Comparison of ENCODE assay signal across 8 mouse cellular contexts in genomic region chr12:80434601-80434960, GRCm38 (mm10). TPM values are rescaled to one million over a fixed set of nuclear protein-coding genes. Genes with fewer than 3 reads are reported as not detected.
DNase-seq lines count a peak whose midpoint lies in the region; ATAC-seq lines count a peak whose summit lies in the region.

No protein-coding gene starts in this region.

- H3K27me3 ChIP-seq in hindbrain, embryonic 13.5 days = no peaks in the 10 kb centered on the region
- H3K27me3 ChIP-seq in midbrain, embryonic 11.5 days (ENCODE audit: control insufficient read depth, insufficient read depth, low read length) = no peaks in the 10 kb centered on the region

- no peaks in the 10 kb centered on the region for H3K9me3 ChIP-seq in hindbrain, embryonic 13.5 days
- no peaks in the 10 kb centered on the region for H3K9me3 ChIP-seq in midbrain, embryonic 11.5 days (ENCODE audit: control insufficient read depth, low read length)

- peak overlapping the region; percentile 98 for H3K27ac ChIP-seq in hindbrain, embryonic 13.5 days
- H3K27ac ChIP-seq in midbrain, embryonic 11.5 days (ENCODE audit: low read depth, low read length) = peak overlapping the region; percentile 96

- H3K36me3 ChIP-seq in hindbrain, embryonic 13.5 days = no peaks in the 10 kb centered on the region
- H3K36me3 ChIP-seq in midbrain, embryonic 11.5 days (ENCODE audit: control insufficient read depth, insufficient read depth, low read length) = no peaks in the 10 kb centered on the region

- H3K4me1 ChIP-seq in hindbrain, embryonic 13.5 days (replicated peaks) = peaks cover 22% of the 10 kb centered on the region
- peaks cover 9% of the 10 kb centered on the region; the same call in 1 of the 2 replicates for H3K4me1 ChIP-seq in midbrain, embryonic 11.5 days (ENCODE audit: control insufficient read depth, insufficient read depth, low read length)

- 17% methylated on average over 6 of the region's 10 CpGs for WGBS in hindbrain, embryonic 13.5 days
- 7% methylated on average over 9 of the region's 10 CpGs for WGBS in midbrain, embryonic 11.5 days

- no peak for ATAC-seq in hindbrain, embryonic 13.5 days (ENCODE audit: low FRiP score)
- no peak for ATAC-seq in midbrain, embryonic 11.5 days (ENCODE audit: low FRiP score)

- H3K9ac ChIP-seq in hindbrain, embryonic 13.5 days = peak overlapping the region; percentile 96
- H3K9ac ChIP-seq in midbrain, embryonic 11.5 days (ENCODE audit: low read length) = peak overlapping the region; percentile 94

- H3K4me2 ChIP-seq in hindbrain, embryonic 13.5 days = peak overlapping the region; percentile 69
- H3K4me2 ChIP-seq in midbrain, embryonic 11.5 days = peak overlapping the region; percentile 68

- peak overlapping the region; percentile 93 for H3K4me3 ChIP-seq in hindbrain, embryonic 13.5 days
- peak overlapping the region; percentile 88 for H3K4me3 ChIP-seq in midbrain, embryonic 11.5 days (ENCODE audit: low read depth, low read length)

- DNase-seq in cerebellum, adult 11 months = peak; percentile 37
- DNase-seq in cerebellum, postnatal 4 days (ENCODE audit: low spot score in 2 of 2) = no peak
- DNase-seq in retina, adult 2 months (ENCODE audit: low read depth, low spot score) = peak; percentile 4
- no peak for DNase-seq in retina, postnatal 1 day
- DNase-seq in midbrain, embryonic 11.5 days (ENCODE audit: low spot score, missing footprints) = peak; percentile 88
- DNase-seq in B cell, adult 2 months = no peak
- DNase-seq in MN1 (ENCODE audit: low spot score) = no peak

RNA-seq across cellular contexts. Expression of gene Dcaf5, which starts 1.8 kb away (rescaled TPM):
- 25.2 and 27.7 TPM in 2 replicates for polyA plus RNA-seq in hindbrain, embryonic 13.5 days (2015; fragmentation: Nextera tagmentation; extraction: Ambion mirVana)
- polyA plus RNA-seq in midbrain, embryonic 11.5 days (2014; fragmentation: Nextera tagmentation; extraction: Ambion mirVana) = 12.9 and 13.5 TPM in 2 replicates

RNA-seq across cellular contexts. Expression of gene Exd2, which starts 28.3 kb away (rescaled TPM):
- polyA plus RNA-seq in hindbrain, embryonic 13.5 days (2015; fragmentation: Nextera tagmentation; extraction: Ambion mirVana) = 51.1 and 53.4 TPM in 2 replicates
- polyA plus RNA-seq in midbrain, embryonic 11.5 days (2014; fragmentation: Nextera tagmentation; extraction: Ambion mirVana) = 40.3 and 49.2 TPM in 2 replicates

Comparison
In these comparisons a context has a peak if more than half of its experiments do, and no peak if none do; other contexts are left out.
1. DNase-seq: peak in cerebellum, adult 11 months (single experiment), retina, adult 2 months (single experiment) and midbrain, embryonic 11.5 days (single experiment); none in cerebellum, postnatal 4 days (0 of 2), retina, postnatal 1 day (single experiment), B cell, adult 2 months (0 of 2) and MN1 (single experiment).